ENCODE assay signal across 21 mouse cellular contexts in genomic region chr9:110836112-110836511, GRCm38 (mm10). TPM values are rescaled to one million over a fixed set of nuclear protein-coding genes. Genes with fewer than 3 reads are reported as not detected.
A peak's percentile ranks its signal among the peaks of the same experiment; 100 is the strongest.
DNase-seq lines count a peak whose midpoint lies in the region; ATAC-seq and TF ChIP-seq lines count a peak whose summit lies in the region.
"Had no signal": no experiment of that assay in that cellular context is flagged by ENCODE, and none has a peak within 500 bp of the region (broad histone marks: within the 10 kb centered on the region; RNA-seq: fewer than 3 reads in every experiment).

No protein-coding gene starts in this region.

- no peak for DNase-seq in gastrocnemius, adult 2 months
- DNase-seq in gastrocnemius, postnatal 36 days: no peak
- peak; percentile 31 to 59 for DNase-seq in lung, adult 18-20 months
- no peak for DNase-seq in lung, postnatal 14 days
- peak; percentile 19 for DNase-seq in brain, embryonic 14.5 days (ENCODE audit: low read depth)
- peak; percentile 14 to 18 for DNase-seq in layer of hippocampus, postnatal 36 days
- DNase-seq: adrenal gland, postnatal 25 days; cerebellum, adult 8-10 months; thymus, postnatal 25 days had no signal

- no peak for ATAC-seq in erythroblast, adult 5-6 weeks (replicated peaks; ENCODE audit: low FRiP score, poor library complexity, severe bottlenecking)
- ATAC-seq: forebrain, embryonic 13.5 days; hindbrain, embryonic 16.5 days had no signal

- no peak overlapping the region for H3K4me3 ChIP-seq in gastrocnemius, adult 2 months
- H3K4me3 ChIP-seq: embryonic facial prominence, embryonic 12.5 days; forebrain, embryonic 13.5 days; heart, embryonic 13.5 days; midbrain, embryonic 10.5 days; neural tube, embryonic 12.5 days had no signal

- no peak for TF ChIP-seq POLR2A in brain, embryonic 14.5 days (IDR thresholded peaks at IDR 0.05; ENCODE audit: borderline replicate concordance, extremely low read depth, insufficient read depth, insufficient read length, poor library complexity, severe bottlenecking)

- peak overlapping the region; percentile 48; the same call in 1 of the 2 replicates for H3K27ac ChIP-seq in gastrocnemius, adult 2 months
- H3K27ac ChIP-seq: embryonic facial prominence, embryonic 12.5 days; forebrain, embryonic 13.5 days; heart, embryonic 13.5 days; kidney, postnatal 0 days; midbrain, embryonic 10.5 days; neural tube, embryonic 12.5 days had no signal

- intact Hi-C loops in gastrocnemius, adult 2 months (cut with DNase I): no loop called here
- intact Hi-C loops in gastrocnemius, postnatal 36 days (cut with DNase I): no loop called here

- no peak for TF ChIP-seq CTCF in gastrocnemius, adult 2 months (IDR thresholded peaks at IDR 0.05)
- no peak for TF ChIP-seq CTCF in brain, embryonic 14.5 days (IDR thresholded peaks at IDR 0.05; ENCODE audit: borderline replicate concordance, extremely low read depth, insufficient read depth, insufficient read length)

RNA-seq across cellular contexts. Expression of gene Prss45, which starts 1.7 kb away (rescaled TPM):
- not detected for total RNA-seq in gastrocnemius, adult 2 months (2021)
- total RNA-seq in gastrocnemius, postnatal 36 days (2021): not detected
- 0.09 TPM in 1 of 2 replicates, not detected in the other for polyA plus RNA-seq in brain, embryonic 14.5 days (2012; rRNA removed)
- total RNA-seq in layer of hippocampus, postnatal 36 days (2021): under 1 TPM in 1 of 2 experiments, not detected in 1; 0.63 TPM
- total RNA-seq in erythroblast, adult 5-6 weeks (2015; ENCODE audit: low replicate concordance): not detected in 2 replicates
- not detected in 2 replicates for total RNA-seq in erythroblast, adult 5-6 weeks (2017; ENCODE audit: low replicate concordance)
- total RNA-seq: adrenal gland, postnatal 25 days; CH12.LX had no signal
- polyA plus RNA-seq: embryonic facial prominence, embryonic 12.5 days; forebrain, embryonic 13.5 days; heart, embryonic 13.5 days; kidney, postnatal 0 days; liver, embryonic 16.5 days; midbrain, embryonic 10.5 days; neural tube, embryonic 12.5 days; stomach, embryonic 14.5 days had no signal

RNA-seq across cellular contexts. Expression of gene Prss46, which starts 8.2 kb away (rescaled TPM):
- not detected for total RNA-seq in gastrocnemius, adult 2 months (2021)
- total RNA-seq in gastrocnemius, postnatal 36 days (2021): not detected
- polyA plus RNA-seq in brain, embryonic 14.5 days (2012; rRNA removed): not detected in 2 replicates
- not detected for total RNA-seq in layer of hippocampus, postnatal 36 days (2021)
- total RNA-seq in erythroblast, adult 5-6 weeks (2015; ENCODE audit: low replicate concordance): not detected in 2 replicates
- not detected in 2 replicates for total RNA-seq in erythroblast, adult 5-6 weeks (2017; ENCODE audit: low replicate concordance)
- total RNA-seq: adrenal gland, postnatal 25 days; CH12.LX; left cerebral cortex, postnatal 36 days had no signal
- polyA plus RNA-seq: embryonic facial prominence, embryonic 12.5 days; forebrain, embryonic 13.5 days; heart, embryonic 13.5 days; hindbrain, embryonic 16.5 days; kidney, postnatal 0 days; liver, embryonic 16.5 days; midbrain, embryonic 10.5 days; neural tube, embryonic 12.5 days; stomach, embryonic 14.5 days had no signal

RNA-seq across cellular contexts. Expression of gene Prss43, which starts 9.6 kb away (rescaled TPM):
- not detected for total RNA-seq in gastrocnemius, adult 2 months (2021)
- total RNA-seq in gastrocnemius, postnatal 36 days (2021): not detected
- polyA plus RNA-seq in brain, embryonic 14.5 days (2012; rRNA removed): not detected in 2 replicates
- not detected for total RNA-seq in layer of hippocampus, postnatal 36 days (2021)
- total RNA-seq in erythroblast, adult 5-6 weeks (2015; ENCODE audit: low replicate concordance): not detected in 2 replicates
- total RNA-seq in erythroblast, adult 5-6 weeks (2017; ENCODE audit: low replicate concordance): not detected in 2 replicates
- total RNA-seq: adrenal gland, postnatal 25 days; CH12.LX had no signal
- polyA plus RNA-seq: embryonic facial prominence, embryonic 12.5 days; forebrain, embryonic 13.5 days; heart, embryonic 13.5 days; kidney, postnatal 0 days; liver, embryonic 16.5 days; midbrain, embryonic 10.5 days; neural tube, embryonic 12.5 days; stomach, embryonic 14.5 days had no signal

RNA-seq across cellular contexts. Expression of gene Prss50, which starts 21.7 kb away (rescaled TPM):
- not detected for total RNA-seq in gastrocnemius, adult 2 months (2021)
- total RNA-seq in gastrocnemius, postnatal 36 days (2021): not detected
- 0.06 and 0.08 TPM in 2 replicates for polyA plus RNA-seq in brain, embryonic 14.5 days (2012; rRNA removed)
- under 1 TPM; 0.40 to 0.78 TPM for total RNA-seq in layer of hippocampus, postnatal 36 days (2021)
- 7.7 TPM in 1 of 2 replicates, not detected in the other for total RNA-seq in erythroblast, adult 5-6 weeks (2015; ENCODE audit: low replicate concordance)
- not detected in 2 replicates for total RNA-seq in erythroblast, adult 5-6 weeks (2017; ENCODE audit: low replicate concordance)
- total RNA-seq: adrenal gland, postnatal 25 days; CH12.LX had no signal
- polyA plus RNA-seq: stomach, embryonic 14.5 days had no signal

RNA-seq across cellular contexts. Expression of gene Prss44, which starts 22.3 kb away (rescaled TPM):
- total RNA-seq in gastrocnemius, adult 2 months (2021): not detected
- total RNA-seq in gastrocnemius, postnatal 36 days (2021): not detected
- not detected in 2 replicates for polyA plus RNA-seq in brain, embryonic 14.5 days (2012; rRNA removed)
- total RNA-seq in layer of hippocampus, postnatal 36 days (2021): not detected
- not detected in 2 replicates for total RNA-seq in erythroblast, adult 5-6 weeks (2015; ENCODE audit: low replicate concordance)
- total RNA-seq in erythroblast, adult 5-6 weeks (2017; ENCODE audit: low replicate concordance): not detected in 2 replicates
- total RNA-seq: adrenal gland, postnatal 25 days; CH12.LX; left cerebral cortex, postnatal 36 days had no signal
- polyA plus RNA-seq: embryonic facial prominence, embryonic 12.5 days; forebrain, embryonic 13.5 days; heart, embryonic 13.5 days; hindbrain, embryonic 16.5 days; kidney, postnatal 0 days; liver, embryonic 16.5 days; midbrain, embryonic 10.5 days; neural tube, embryonic 12.5 days; stomach, embryonic 14.5 days had no signal

Comparison
In these comparisons a context has a peak if more than half of its experiments do, and no peak if none do; other contexts are left out.
1. DNase-seq: peak in lung, adult 18-20 months (2 of 2), brain, embryonic 14.5 days (single experiment) and layer of hippocampus, postnatal 36 days (2 of 2); none in gastrocnemius, adult 2 months (single experiment), gastrocnemius, postnatal 36 days (0 of 2) and lung, postnatal 14 days (single experiment).